Mouse (Mus musculus) MN1 (cell line): ENCODE data around the gene Galnt11.
A peak's percentile ranks its signal among the peaks of the same experiment; 100 is the strongest.
"Not testable (repeated sequence)": the region's sequence is repeated elsewhere in the genome, so short reads cannot be mapped to it uniquely, and the experiment has no call there.

ENCODE experiments used
- DNase-seq: peaks from one replicate; pipeline ENCODE4 v3.0.0-alpha.2; 2016; ENCODE audit warnings: low spot score

Gene Galnt11

GRCm38 (mm10) chr5:25221604-25222003 is at the start of gene Galnt11:
TSS of gene Galnt11 (plus strand) at chr5:25221904.
- no peak for DNase-seq

GRCm38 (mm10) chr5:25177937-25178336 is 43.8 kb upstream of the Galnt11 start:
- DNase-seq: not testable (repeated sequence)

GRCm38 (mm10) chr5:25178543-25178942 is 43.2 kb upstream of the Galnt11 start:
- not testable (repeated sequence) for DNase-seq

- DNase-seq: no peak
Observed at GRCm38 (mm10) chr5:25179284-25179683, 42.4 kb upstream of the Galnt11 start.

GRCm38 (mm10) chr5:25179936-25180488 is 41.7 kb upstream of the Galnt11 start:
- DNase-seq: no peak

- DNase-seq: no peak
Observed at GRCm38 (mm10) chr5:25181004-25181531, 40.6 kb upstream of the Galnt11 start, which contains the start of gene Galntl5. TSS of gene Galntl5 (plus strand) at chr5:25181460.

- DNase-seq: no peak
Observed at GRCm38 (mm10) chr5:25183595-25183994, 38.1 kb upstream of the Galnt11 start.

- no peak for DNase-seq
Observed at GRCm38 (mm10) chr5:25184594-25184993, 37.1 kb upstream of the Galnt11 start.

- DNase-seq: no peak
Observed at GRCm38 (mm10) chr5:25187727-25188126, 34.0 kb upstream of the Galnt11 start.

GRCm38 (mm10) chr5:25188802-25189201 is 32.9 kb upstream of the Galnt11 start:
- DNase-seq: peak; percentile 17

GRCm38 (mm10) chr5:25190521-25190920 is 31.2 kb upstream of the Galnt11 start:
- DNase-seq: no peak

GRCm38 (mm10) chr5:25211872-25212271 is 9.8 kb upstream of the Galnt11 start:
- DNase-seq: no peak

GRCm38 (mm10) chr5:25213216-25213615 is 8.5 kb upstream of the Galnt11 start:
- DNase-seq: not testable (repeated sequence)

- no peak for DNase-seq
Observed at GRCm38 (mm10) chr5:25215006-25215405, 6.7 kb upstream of the Galnt11 start.

- peak; percentile 93 for DNase-seq
Observed at GRCm38 (mm10) chr5:25222752-25223702, 1.3 kb downstream of the Galnt11 start, which contains the start of gene E130116L18Rik. TSS of gene E130116L18Rik (minus strand) at chr5:25223153.

- DNase-seq: not testable (repeated sequence)
Observed at GRCm38 (mm10) chr5:25224377-25224776, 2.7 kb downstream of the Galnt11 start.

- no peak for DNase-seq
Observed at GRCm38 (mm10) chr5:25243101-25243500, 21.4 kb downstream of the Galnt11 start.

- DNase-seq: no peak
Observed at GRCm38 (mm10) chr5:25245806-25246472, 24.2 kb downstream of the Galnt11 start.

- DNase-seq: no peak
Observed at GRCm38 (mm10) chr5:25246473-25246865, 24.8 kb downstream of the Galnt11 start.

- DNase-seq: no peak
Observed at GRCm38 (mm10) chr5:25247036-25247435, 25.3 kb downstream of the Galnt11 start.

- no peak for DNase-seq
Observed at GRCm38 (mm10) chr5:25252423-25252822, 30.7 kb downstream of the Galnt11 start.
